In the genomic region with DNA sequence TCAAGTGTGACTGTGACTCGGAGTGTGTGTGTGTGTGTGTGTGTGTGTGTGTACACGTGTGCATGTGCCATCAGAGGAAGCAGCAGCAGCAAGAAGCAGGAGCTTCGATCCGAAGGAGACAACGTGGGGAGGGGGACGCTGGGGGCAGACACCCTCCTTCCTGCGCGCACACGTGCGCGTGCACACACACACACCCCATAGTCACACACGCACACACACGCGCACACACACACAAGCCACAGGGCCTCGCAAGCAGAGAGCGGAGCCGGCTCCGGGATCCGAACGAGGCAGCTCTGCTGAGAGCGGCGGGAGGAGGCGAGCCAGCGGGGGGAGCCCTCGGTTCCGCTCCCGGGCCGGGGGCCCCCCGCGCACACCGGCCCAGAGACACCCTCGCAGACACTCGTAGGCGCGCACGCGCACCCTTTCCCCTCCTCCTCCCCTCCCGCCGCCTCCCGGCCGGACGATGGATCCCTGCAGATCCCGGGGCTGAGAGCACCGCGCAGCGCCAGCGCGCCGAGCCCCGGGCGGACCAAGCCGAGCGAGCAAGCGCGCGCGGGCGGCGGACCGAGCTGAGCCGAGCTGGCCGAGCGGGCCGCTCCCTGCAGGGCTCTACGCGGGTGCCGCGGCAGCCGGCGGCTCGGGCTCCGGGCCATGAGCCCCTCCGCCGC, we compare ENCODE assay signal across 7 mouse cellular contexts. TPM values are rescaled to one million over a fixed set of nuclear protein-coding genes. Genes with fewer than 3 reads are reported as not detected.
A peak's percentile ranks its signal among the peaks of the same experiment; 100 is the strongest.
DNase-seq lines count a peak whose midpoint lies in the region; ATAC-seq lines count a peak whose summit lies in the region.

Asic1 (plus strand) TSS at position 215 of the 668 bp plus-strand sequence.

- ATAC-seq in granulocyte monocyte progenitor cell, adult 5-6 weeks (replicated peaks; ENCODE audit: poor library complexity, severe bottlenecking): peak; percentile 20; the same call in 1 of the 2 replicates
- ATAC-seq in midbrain, embryonic 14.5 days (ENCODE audit: low FRiP score, low TSS enrichment): peak; percentile 73
- ATAC-seq in stomach, embryonic 15.5 days (ENCODE audit: insufficient read depth, low FRiP score, low read depth): peak; percentile 67

- peaks cover 31% of the 10 kb centered on the region for H3K4me1 ChIP-seq in limb, embryonic 10.5 days
- peaks cover 57% of the 10 kb centered on the region for H3K4me1 ChIP-seq in midbrain, embryonic 14.5 days (ENCODE audit: control insufficient read depth, insufficient read depth, low read length)
- 0 out of 2 replicates have a peak, but pooled peaks cover 5% of the 10 kb centered on the region for H3K4me1 ChIP-seq in stomach, embryonic 15.5 days

- peak; percentile 83 for DNase-seq in adrenal gland, postnatal 10 days
- peak; percentile 58 for DNase-seq in embryo, embryonic 10 days (ENCODE audit: low spot score)
- DNase-seq in kidney, adult 11 months: peak; percentile 40
- DNase-seq in limb, embryonic 10.5 days (ENCODE audit: low spot score): peak; percentile 75
- peak; percentile 86 for DNase-seq in midbrain, embryonic 14.5 days

- 1% methylated on average over 73 of the region's 74 CpGs for WGBS in limb, embryonic 10.5 days
- WGBS in midbrain, embryonic 14.5 days: under 1% methylated on average over 69 of the region's 74 CpGs
- WGBS in stomach, embryonic 15.5 days: under 1% methylated on average over 60 of the region's 74 CpGs

- peak within 1 kb of the TSS; percentile 70 for H3K4me3 ChIP-seq in limb, embryonic 10.5 days
- H3K4me3 ChIP-seq in midbrain, embryonic 14.5 days (replicated peaks; ENCODE audit: low read depth, low read length): peak within 1 kb of the TSS; percentile 83
- peak within 1 kb of the TSS; percentile 51 for H3K4me3 ChIP-seq in stomach, embryonic 15.5 days (replicated peaks)

- H3K36me3 ChIP-seq in limb, embryonic 10.5 days: no peaks in the 10 kb centered on the region
- H3K36me3 ChIP-seq in midbrain, embryonic 14.5 days (ENCODE audit: control insufficient read depth, insufficient read depth, low read length): peaks cover 18% of the 10 kb centered on the region; the same call in 1 of the 2 replicates
- H3K36me3 ChIP-seq in stomach, embryonic 15.5 days: no peaks in the 10 kb centered on the region

- H3K9ac ChIP-seq in midbrain, embryonic 14.5 days (replicated peaks; ENCODE audit: low read length): peak within 1 kb of the TSS; percentile 92
- H3K9ac ChIP-seq in stomach, embryonic 15.5 days: peak within 1 kb of the TSS; percentile 25; the same call in 1 of the 2 replicates

- H3K27ac ChIP-seq in limb, embryonic 10.5 days: peak within 1 kb of the TSS; percentile 70
- H3K27ac ChIP-seq in midbrain, embryonic 14.5 days (replicated peaks; ENCODE audit: low read depth, low read length): peak within 1 kb of the TSS; percentile 92
- H3K27ac ChIP-seq in stomach, embryonic 15.5 days: no peak within 1 kb of the TSS

- H3K9me3 ChIP-seq in limb, embryonic 10.5 days (replicated peaks): no peaks in the 10 kb centered on the region
- no peaks in the 10 kb centered on the region for H3K9me3 ChIP-seq in midbrain, embryonic 14.5 days (ENCODE audit: control insufficient read depth, low read length)
- no peaks in the 10 kb centered on the region for H3K9me3 ChIP-seq in stomach, embryonic 15.5 days

- peak within 1 kb of the TSS; percentile 82 for H3K4me2 ChIP-seq in midbrain, embryonic 14.5 days (ENCODE audit: low read length)
- H3K4me2 ChIP-seq in stomach, embryonic 15.5 days: peak within 1 kb of the TSS; percentile 97

- H3K27me3 ChIP-seq in limb, embryonic 10.5 days (ENCODE audit: low read depth, poor library complexity, severe bottlenecking): peaks cover 93% of the 10 kb centered on the region
- no peaks in the 10 kb centered on the region for H3K27me3 ChIP-seq in midbrain, embryonic 14.5 days (ENCODE audit: control insufficient read depth, insufficient read depth, low read length)
- peaks cover 55% of the 10 kb centered on the region for H3K27me3 ChIP-seq in stomach, embryonic 15.5 days (replicated peaks)

RNA-seq across cellular contexts. Expression of gene Asic1, which starts in this region (rescaled TPM):
- total RNA-seq in adrenal gland, postnatal 10 days (2021): 1 to 10 TPM in 1 of 2 experiments, under 1 TPM in 1; 0.75 to 1.5 TPM
- not detected in 2 replicates for total RNA-seq in granulocyte monocyte progenitor cell, adult 5-6 weeks (2014; fragmentation: Nextera tagmentation)
- not detected in 2 replicates for total RNA-seq in granulocyte monocyte progenitor cell, adult 5-6 weeks (2017)
- 1.1 TPM in 2 replicates for polyA plus RNA-seq in limb, embryonic 10.5 days (2016; fragmentation: Nextera tagmentation; extraction: Ambion mirVana)
- 51.9 and 53.5 TPM in 2 replicates for polyA plus RNA-seq in midbrain, embryonic 14.5 days (2014; fragmentation: Nextera tagmentation; extraction: Ambion mirVana)
- polyA plus RNA-seq in stomach, embryonic 15.5 days (2015; fragmentation: Nextera tagmentation; extraction: Ambion mirVana): 1.6 and 2.3 TPM in 2 replicates

Comparison
In these comparisons a context has a peak if more than half of its experiments do, and no peak if none do; other contexts are left out.
1. RNA of gene Asic1 (polyA plus RNA-seq): 51.9 to 53.5 TPM in midbrain, embryonic 14.5 days; 1.6 to 2.3 TPM in stomach, embryonic 15.5 days and 1.1 TPM in limb, embryonic 10.5 days; every median in the first group is over 10 times any median in the second.
2. Peak in ATAC-seq in granulocyte monocyte progenitor cell, adult 5-6 weeks; RNA of the gene not detected or under 1 TPM.
3. ATAC-seq: peak in every context shown above with its lines; median percentile 73 in midbrain, embryonic 14.5 days; 67 in stomach, embryonic 15.5 days; 20 in granulocyte monocyte progenitor cell, adult 5-6 weeks.
4. Peak in every context shown above with its lines, with median percentiles within 50 percentile points of each other: DNase-seq and H3K4me3 ChIP-seq.